Mouse (Mus musculus): ENCODE results near the gene Cap1.

DNA sequence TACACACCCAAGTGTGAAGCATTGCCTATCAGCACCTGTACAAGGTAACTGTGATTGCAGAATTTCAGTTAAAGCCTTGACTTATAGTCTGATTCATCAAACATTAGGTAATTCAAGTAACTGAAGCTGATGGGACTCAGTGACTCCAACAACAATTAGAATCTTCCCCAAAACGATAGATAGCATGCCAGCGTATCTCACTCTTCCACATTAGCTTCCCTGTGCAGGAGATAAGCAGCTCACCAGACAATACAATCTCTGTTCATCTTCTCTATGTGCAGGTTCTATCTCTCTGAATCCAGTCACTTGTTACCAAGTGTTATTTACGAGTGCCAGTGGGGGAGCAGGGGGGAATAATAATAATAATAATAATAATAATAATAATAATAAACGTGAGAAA is 12.3 kb downstream of the Cap1 start:
- TF ChIP-seq CTCF (IDR thresholded peaks at IDR 0.05; ENCODE audit: control insufficient read depth, insufficient read depth, insufficient replicate concordance, low read depth, low read length) (no peak), POLR2A (IDR thresholded peaks at IDR 0.05; ENCODE audit: control insufficient read depth, low read depth, low read length) (no peak)

Measured in testis, adult 2 months (tissue).